Mouse (Mus musculus) adrenal gland (tissue): ENCODE measurements around the gene Tmem269.

Experiments used
- intact Hi-C: fragments of 180-260 bp; cut with DNase I; formaldehyde crosslinking; loops from one replicate; pipeline ENCODE4 v1.15.1; 2025

Tmem269 gene

GRCm38 (mm10) chr4:119239181-119239682 is 21.2 kb upstream of the Tmem269 start:
- intact Hi-C loops, result no loop called here

- intact Hi-C loops, result no loop called here
These were observed 20.6 kb upstream of the Tmem269 start for GRCm38 (mm10) chr4:119238661-119239060.

GRCm38 (mm10) chr4:119234348-119234747 is 16.3 kb upstream of the Tmem269 start:
- intact Hi-C loops, result no loop called here

GRCm38 (mm10) chr4:119233256-119233901 is 15.4 kb upstream of the Tmem269 start:
- intact Hi-C loops, result no loop called here

GRCm38 (mm10) chr4:119232410-119233255 is 14.6 kb upstream of the Tmem269 start, which contains the start of the genes AU022252 and P3h1:
Gene AU022252, minus strand, starts transcription at chr4:119232712.
Gene P3h1, plus strand, starts transcription at chr4:119232915.
- intact Hi-C loops, result no loop called here

- intact Hi-C loops, result no loop called here
These were observed 8.7 kb upstream of the Tmem269 start for GRCm38 (mm10) chr4:119226751-119227150.

- intact Hi-C loops, result no loop called here
These were observed 7.7 kb upstream of the Tmem269 start for GRCm38 (mm10) chr4:119225719-119226118.

GRCm38 (mm10) chr4:119224534-119224933 is 6.5 kb upstream of the Tmem269 start:
- intact Hi-C loops, result no loop called here

- intact Hi-C loops, result no loop called here
These were observed 5.7 kb upstream of the Tmem269 start for GRCm38 (mm10) chr4:119223696-119224095.

- intact Hi-C loops, result no loop called here
These were observed 1.4 kb downstream of the Tmem269 start for GRCm38 (mm10) chr4:119216667-119217066.

- intact Hi-C loops, result loop anchor here (5.0 kb wide), 3 partner anchors 37 to 197 kb away; no protein-coding TSS in a partner anchor
These were observed 13.3 kb downstream of the Tmem269 start for GRCm38 (mm10) chr4:119204672-119205071.

- intact Hi-C loops, result no loop called here
These were observed 19.9 kb downstream of the Tmem269 start for GRCm38 (mm10) chr4:119198105-119198504.

GRCm38 (mm10) chr4:119195582-119196320 is 22.3 kb downstream of the Tmem269 start:
- intact Hi-C loops, result no loop called here

GRCm38 (mm10) chr4:119194909-119195581 is 23.0 kb downstream of the Tmem269 start, which contains the start of gene Svbp:
Gene Svbp, plus strand, starts transcription at chr4:119195306.
- intact Hi-C loops, result no loop called here

- intact Hi-C loops, result no loop called here
These were observed 25.3 kb downstream of the Tmem269 start for GRCm38 (mm10) chr4:119192757-119193156.

- intact Hi-C loops, result no loop called here
These were observed 26.7 kb downstream of the Tmem269 start for GRCm38 (mm10) chr4:119191273-119191672.

GRCm38 (mm10) chr4:119190618-119191017 is 27.4 kb downstream of the Tmem269 start:
- intact Hi-C loops, result no loop called here

- intact Hi-C loops, result no loop called here
These were observed 28.2 kb downstream of the Tmem269 start, which contains the start of gene Ermap for GRCm38 (mm10) chr4:119189864-119190263. Gene Ermap, minus strand, starts transcription at chr4:119190011.

GRCm38 (mm10) chr4:119189392-119189791 is 28.6 kb downstream of the Tmem269 start:
- intact Hi-C loops, result no loop called here

- intact Hi-C loops, result no loop called here
These were observed 29.8 kb downstream of the Tmem269 start for GRCm38 (mm10) chr4:119188060-119188785.
